Mouse (Mus musculus) stomach, embryonic 15.5 days (tissue): ENCODE data around the gene Xab2. TPM values are rescaled to one million over a fixed set of nuclear protein-coding genes. Genes with fewer than 3 reads are reported as not detected.
A peak's percentile ranks its signal among the peaks of the same experiment; 100 is the strongest.
"Not testable (repeated sequence)": the region's sequence is repeated elsewhere in the genome, so short reads cannot be mapped to it uniquely, and the experiment has no call there.

Source experiments
- ATAC-seq: fragments of 200-750 bp; cut with Nextera tagmentation; 2 replicates; pipeline ENCODE4 v1.8.0; 2017; ENCODE audit warnings: low read depth, moderate number of reproducible peaks, moderate TSS enrichment; ENCODE audit not compliant: insufficient read depth, low FRiP score
- H3K27ac ChIP-seq: fragments of 300-500 bp; sonication (generic); 2 replicates; pipeline ENCODE4 v1.5.1; 2015; ENCODE audit warnings: mild to moderate bottlenecking, inconsistent platforms
- H3K27me3 ChIP-seq: fragments of 300-500 bp; sonication (generic); replicated peaks from 2 replicates; pipeline ENCODE4 v1.6.1; 2015; ENCODE audit warnings: inconsistent platforms
- H3K36me3 ChIP-seq: fragments of 300-500 bp; sonication (generic); 2 replicates; pipeline ENCODE4 v1.6.1; 2015; ENCODE audit warnings: inconsistent platforms
- H3K4me1 ChIP-seq: fragments of 300-500 bp; sonication (generic); 2 replicates; pipeline ENCODE4 v1.6.1; 2015; ENCODE audit warnings: inconsistent platforms
- H3K4me2 ChIP-seq: fragments of 300-500 bp; sonication (generic); 2 replicates; pipeline ENCODE4 v1.6.1; 2015; ENCODE audit warnings: mild to moderate bottlenecking, inconsistent platforms
- H3K4me3 ChIP-seq: fragments of 300-500 bp; sonication (generic); replicated peaks from 2 replicates; pipeline ENCODE4 v1.5.1; 2015; ENCODE audit warnings: inconsistent platforms
- H3K9ac ChIP-seq: fragments of 300-500 bp; sonication (generic); 2 replicates; pipeline ENCODE4 v1.6.1; 2015; ENCODE audit warnings: inconsistent platforms
- H3K9me3 ChIP-seq: fragments of 300-500 bp; sonication (generic); 2 replicates; pipeline ENCODE4 v1.6.1; 2016; ENCODE audit warnings: inconsistent platforms
- WGBS: fragments of 180-500 bp; shearing (Covaris S2); methylation state at CpG from one replicate; pipeline ENCODE4 v1.1.7; 2015; 5-methylcytosine and 5-hydroxymethylcytosine counted together
- polyA plus RNA-seq: library from polyadenylated mRNA; unstranded; fragments of >200 nt; fragmentation: Nextera tagmentation; extraction: Ambion mirVana; gene quantifications from 2 replicates; pipeline ENCODE4 v1.2.1, GENCODE M21; 2015

Xab2 gene
- polyA plus RNA-seq, 1 experiment from 2014 or later, result 49.2 TPM

DNA sequence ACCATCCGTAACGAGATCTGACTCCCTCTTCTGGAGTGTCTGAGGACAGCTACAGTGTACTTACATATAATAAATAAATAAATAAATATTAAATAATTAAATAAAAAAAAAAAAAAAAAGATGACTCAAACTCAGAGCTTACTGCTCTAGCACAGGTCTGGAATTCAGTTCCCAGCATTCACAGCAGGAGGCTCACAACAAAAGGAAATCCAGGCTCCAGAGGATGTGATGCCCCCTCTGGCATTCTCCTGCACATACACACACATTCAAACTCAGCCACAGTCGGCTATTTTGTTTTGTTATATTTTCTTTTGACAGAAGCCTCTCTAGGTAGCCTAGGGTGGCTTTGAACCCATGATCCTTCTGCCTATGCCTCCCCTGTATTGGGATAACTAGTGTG lies 39.2 kb downstream of the Xab2 start:
- WGBS, result 81% methylated on average over 1 of the region's 3 CpGs
- H3K27ac ChIP-seq, H3K9ac ChIP-seq, H3K4me1 ChIP-seq, H3K27me3 ChIP-seq, H3K9me3 ChIP-seq, H3K4me2 ChIP-seq, H3K4me3 ChIP-seq, H3K36me3 ChIP-seq, ATAC-seq: not testable (repeated sequence)

DNA sequence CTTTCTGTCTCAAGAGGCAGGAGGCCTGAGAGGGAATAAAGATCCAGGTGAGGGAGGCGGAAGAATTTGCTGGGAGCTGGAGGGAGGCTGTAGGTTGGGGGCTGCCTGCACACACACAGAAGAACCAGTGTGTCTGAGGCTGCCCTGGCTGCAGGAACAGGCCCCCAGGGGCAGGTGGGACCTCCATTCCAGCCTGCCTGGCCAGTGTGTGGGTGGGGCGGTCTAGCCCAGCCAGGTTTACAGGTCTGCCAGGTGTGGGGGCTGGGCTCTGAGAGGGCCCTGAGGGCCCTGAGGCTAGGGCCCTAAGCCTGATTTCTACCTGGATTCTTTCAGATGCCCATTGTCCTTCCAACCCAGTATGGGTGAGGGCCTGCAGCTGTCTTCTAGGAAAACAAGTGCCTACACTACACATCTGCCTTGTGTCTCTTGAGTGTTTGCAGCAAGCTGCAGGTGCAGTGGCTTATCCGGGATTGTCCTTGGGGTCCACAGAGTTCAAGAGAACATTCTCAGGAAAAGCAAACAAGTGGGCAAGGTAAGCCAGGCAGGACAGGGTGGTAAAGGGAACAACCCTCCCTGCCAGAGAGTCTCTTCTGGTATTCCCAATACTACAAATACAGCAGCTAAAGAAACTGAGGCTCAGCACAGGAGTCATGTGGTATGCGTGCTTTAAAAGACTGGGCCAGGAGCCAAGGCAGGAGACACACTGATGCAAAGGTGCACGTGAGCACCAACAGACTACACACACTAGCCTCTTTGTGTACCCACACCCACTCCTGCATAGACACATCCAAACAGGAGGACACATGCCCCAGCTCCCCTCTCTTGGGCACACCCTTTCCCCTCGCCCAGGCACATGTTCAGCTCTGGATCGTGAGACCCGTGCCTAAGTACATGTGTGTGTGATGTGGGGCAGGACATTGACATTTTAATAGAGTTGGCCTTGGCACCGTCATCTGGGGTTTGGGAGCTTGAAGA lies 41.4 kb downstream of the Xab2 start:
- Histone ChIP-seq H3K4me1 (peaks cover 4% of the 10 kb centered on the region; the same call in 1 of the 2 replicates), H3K9me3 (no peaks in the 10 kb centered on the region), H3K4me2 (no peak overlapping the region), H3K36me3 (no peaks in the 10 kb centered on the region), H3K27ac (peak overlapping the region; percentile 76), H3K9ac (no peak overlapping the region), H3K4me3 (no peak overlapping the region), H3K27me3 (no peaks in the 10 kb centered on the region)
- 61% methylated on average over 9 of the region's 9 CpGs for WGBS
- ATAC-seq, result peak; percentile 73

DNA sequence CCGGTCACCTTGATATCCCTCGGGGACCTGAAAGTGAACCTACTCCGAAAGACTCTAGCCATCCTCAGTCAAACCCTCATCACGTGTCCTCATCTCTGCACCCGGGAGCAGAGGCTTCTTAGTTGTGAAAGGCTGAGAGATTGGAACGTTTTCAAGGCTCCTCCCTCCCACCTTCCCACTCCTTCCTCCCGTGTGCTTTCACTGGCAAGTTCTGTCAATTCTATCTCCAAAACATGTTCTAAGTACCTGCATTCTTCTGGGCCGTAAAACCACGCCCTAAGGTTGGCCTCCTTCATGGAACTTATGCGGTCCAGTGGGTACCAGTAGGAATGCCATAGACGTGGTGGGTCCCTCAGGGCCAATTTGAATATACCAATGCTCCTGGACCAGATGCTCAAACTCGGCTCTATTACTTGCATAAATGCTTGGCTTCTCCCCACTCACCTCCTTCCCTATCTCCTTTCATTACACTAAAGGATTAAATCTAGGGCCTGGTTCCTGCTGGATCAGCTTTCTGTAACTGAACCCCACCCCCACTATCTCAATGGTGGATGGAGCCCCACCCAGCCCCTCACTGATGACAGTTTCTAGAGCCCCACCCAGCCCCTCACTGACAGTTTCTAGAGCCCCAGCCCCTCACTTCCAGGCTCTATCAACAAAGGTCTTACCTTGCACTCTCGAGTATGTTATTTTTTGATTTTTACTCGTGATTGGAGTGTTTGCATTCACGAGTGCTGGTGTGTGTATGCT lies 44.7 kb downstream of the Xab2 start:
- H3K9me3 ChIP-seq, result no peaks in the 10 kb centered on the region
- H3K4me3 ChIP-seq, result no peak overlapping the region
- H3K4me1 ChIP-seq, result peaks cover 4% of the 10 kb centered on the region; the same call in 1 of the 2 replicates
- H3K27me3 ChIP-seq, result no peaks in the 10 kb centered on the region
- 66% methylated on average over 15 of the region's 15 CpGs for WGBS
- ATAC-seq, result no peak
- H3K9ac ChIP-seq, result no peak overlapping the region
- no peak overlapping the region for H3K27ac ChIP-seq
- H3K4me2 ChIP-seq, result no peak overlapping the region
- H3K36me3 ChIP-seq, result no peaks in the 10 kb centered on the region

DNA sequence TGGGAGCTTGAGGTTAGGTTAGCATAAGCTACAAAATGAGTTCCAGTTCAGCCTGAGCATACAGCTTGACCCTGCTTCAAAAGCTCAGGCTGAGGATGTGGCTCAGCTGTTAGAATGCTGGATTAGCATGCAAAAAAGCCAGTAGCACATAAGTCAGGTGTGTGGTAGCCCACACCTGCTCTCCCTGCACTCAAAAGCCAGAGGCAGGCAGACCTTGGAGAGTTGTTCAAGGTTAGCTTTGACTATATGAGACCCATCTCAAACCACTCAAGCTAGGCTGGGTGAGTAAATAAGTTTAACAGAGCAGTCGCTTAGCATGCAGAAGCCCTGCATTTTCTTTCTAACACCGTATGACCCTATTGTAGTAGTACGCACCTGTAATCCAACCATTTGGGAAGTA lies 46.6 kb downstream of the Xab2 start:
- Histone ChIP-seq H3K9me3 (no peaks in the 10 kb centered on the region), H3K36me3 (no peaks in the 10 kb centered on the region), H3K9ac (no peak overlapping the region), H3K4me1 (peaks cover 3% of the 10 kb centered on the region; the same call in 1 of the 2 replicates), H3K4me3 (no peak overlapping the region), H3K4me2 (no peak overlapping the region), H3K27me3 (no peaks in the 10 kb centered on the region), H3K27ac (no peak overlapping the region)
- no peak for ATAC-seq
- WGBS, result 91% methylated on average over 3 of the region's 3 CpGs

DNA sequence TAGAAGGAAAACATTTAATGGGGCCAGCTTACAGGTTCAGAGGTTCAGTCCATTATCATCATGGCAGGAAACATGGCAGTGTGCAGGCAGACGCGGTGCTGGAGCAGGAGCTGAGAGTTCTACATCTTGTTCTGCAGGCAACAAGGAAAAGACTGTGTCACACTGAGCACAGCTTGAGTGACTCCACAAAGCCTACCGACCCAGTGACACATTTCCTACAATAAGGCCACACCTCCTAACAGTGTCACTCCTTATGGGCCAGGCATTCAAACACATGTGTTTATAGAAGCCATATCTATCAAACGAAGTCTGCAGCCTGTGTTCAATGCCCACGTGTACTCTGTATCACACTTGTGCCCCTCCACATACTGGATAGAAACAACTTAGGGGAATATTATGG lies 51.3 kb downstream of the Xab2 start:
- 77% methylated on average over 5 of the region's 5 CpGs for WGBS
- no peak overlapping the region for H3K4me2 ChIP-seq
- no peak overlapping the region for H3K9ac ChIP-seq
- H3K36me3 ChIP-seq, result no peaks in the 10 kb centered on the region
- 0 out of 2 replicates have a peak, but pooled peaks cover 3% of the 10 kb centered on the region for H3K4me1 ChIP-seq
- ATAC-seq, result no peak
- no peak overlapping the region for H3K27ac ChIP-seq
- H3K9me3 ChIP-seq, result no peaks in the 10 kb centered on the region
- no peaks in the 10 kb centered on the region for H3K27me3 ChIP-seq
- H3K4me3 ChIP-seq, result no peak overlapping the region

DNA sequence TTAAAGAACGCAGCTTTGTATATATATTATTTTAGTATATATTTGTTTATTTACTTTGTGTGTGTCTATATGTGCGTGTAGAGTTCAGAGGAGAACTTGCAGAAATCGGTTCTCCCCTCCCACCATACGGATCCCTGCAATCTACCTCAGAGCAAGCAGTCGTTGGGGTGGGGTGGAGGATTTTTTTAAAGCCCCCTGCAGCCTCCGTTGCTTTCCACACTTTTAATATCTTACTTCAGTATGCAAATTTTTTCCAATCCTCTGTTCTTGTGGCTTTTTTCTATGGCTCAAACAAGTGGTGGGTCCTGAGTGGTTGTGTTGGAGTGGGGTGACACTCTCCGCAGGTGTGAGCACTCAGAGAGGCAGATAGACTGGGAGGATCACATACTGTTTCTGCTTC lies 52.7 kb downstream of the Xab2 start:
- 11% methylated on average over 7 of the region's 7 CpGs for WGBS
- ATAC-seq, result peak; percentile 37; the same call in 1 of the 2 replicates

DNA sequence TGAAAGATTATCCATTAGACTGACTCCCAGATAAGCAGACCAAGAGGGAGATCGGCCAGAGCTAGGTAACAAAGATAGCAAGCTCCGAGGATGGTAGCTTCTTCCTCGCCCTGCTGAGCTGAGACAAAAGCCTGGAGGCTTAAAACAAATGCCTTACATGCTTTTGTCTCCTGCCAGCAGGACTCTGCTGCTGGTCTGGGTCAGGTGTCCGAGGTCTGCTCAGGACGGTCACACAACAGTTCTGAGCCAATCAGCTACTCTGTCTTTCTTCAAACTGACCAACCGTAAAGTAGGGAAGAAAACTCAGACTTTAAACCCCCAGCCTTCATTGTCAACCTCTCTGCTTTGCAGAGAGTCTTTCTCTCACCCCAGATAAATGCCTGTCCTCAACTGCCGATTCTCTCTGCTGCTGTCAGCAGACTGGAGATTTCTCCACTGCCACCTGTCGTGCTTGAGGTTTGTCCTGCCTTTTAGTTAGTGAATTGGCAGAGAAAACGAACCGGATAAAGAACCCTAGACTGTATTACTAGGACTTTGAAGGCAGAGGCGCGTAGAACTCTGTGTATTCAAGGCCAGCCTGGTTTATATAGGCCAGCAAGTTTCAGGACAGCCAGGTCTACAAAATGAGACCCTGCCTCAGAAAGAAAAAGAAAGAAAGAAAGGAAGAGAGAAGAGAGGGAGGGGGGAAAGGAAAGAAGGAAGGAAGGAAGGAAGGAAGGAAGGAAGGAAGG lies 53.3 kb downstream of the Xab2 start, which contains the start of gene C330021F23Rik:
Gene C330021F23Rik (plus strand): TSS at position 350 of the 731 bp plus-strand sequence.
- 6% methylated on average over 12 of the region's 12 CpGs for WGBS
- peak within 1 kb of the TSS; percentile 34 for H3K4me2 ChIP-seq
- 0 out of 2 replicates have a peak, but pooled peaks cover 3% of the 10 kb centered on the region for H3K4me1 ChIP-seq
- H3K9ac ChIP-seq, result no peak within 1 kb of the TSS
- ATAC-seq, result peak; percentile 51; the same call in 1 of the 2 replicates
- peak within 1 kb of the TSS; percentile 19; the same call in 1 of the 2 replicates for H3K4me3 ChIP-seq
- 0 out of 2 replicates have a peak within 1 kb of the TSS, but pooled peaks have one; percentile 44 for H3K27ac ChIP-seq
- no peaks in the 10 kb centered on the region for H3K36me3 ChIP-seq
- no peaks in the 10 kb centered on the region for H3K27me3 ChIP-seq
- H3K9me3 ChIP-seq, result no peaks in the 10 kb centered on the region

More for the DNA sequence above, 52.7 kb downstream of the Xab2 start:
- H3K9me3 ChIP-seq, result no peaks in the 10 kb centered on the region
- H3K4me1 ChIP-seq, result 0 out of 2 replicates have a peak, but pooled peaks cover 3% of the 10 kb centered on the region
- H3K4me3 ChIP-seq, result peak overlapping the region; percentile 19; the same call in 1 of the 2 replicates
- no peak overlapping the region for H3K27ac ChIP-seq
- no peaks in the 10 kb centered on the region for H3K36me3 ChIP-seq
- peak overlapping the region; percentile 34 for H3K4me2 ChIP-seq
- no peak overlapping the region for H3K9ac ChIP-seq
- no peaks in the 10 kb centered on the region for H3K27me3 ChIP-seq

Other genes starting within 250 kb of the Xab2 start
- gene Arhgef18, start 228.3 kb downstream of the Xab2 start, polyA plus RNA-seq, result 9.0 and 10.2 TPM in 2 replicates
- gene Pex11g, start 153.6 kb downstream of the Xab2 start, polyA plus RNA-seq, result 10.7 and 10.8 TPM in 2 replicates
- gene Tex45, start 150.5 kb downstream of the Xab2 start, polyA plus RNA-seq, result not detected in 2 replicates
- gene Zfp358, start 128.2 kb downstream of the Xab2 start, polyA plus RNA-seq, result 34.5 and 38.6 TPM in 2 replicates
- 47.7 and 48.5 TPM in 2 replicates for gene Mcoln1, start 120.9 kb downstream of the Xab2 start, polyA plus RNA-seq
- 27.9 and 35.5 TPM in 2 replicates for gene Pnpla6, start 105.9 kb downstream of the Xab2 start, polyA plus RNA-seq
- 1.8 and 2.7 TPM in 2 replicates for gene C330021F23Rik, start 53.3 kb downstream of the Xab2 start, polyA plus RNA-seq
- gene Camsap3, start 34.0 kb downstream of the Xab2 start, polyA plus RNA-seq, result 16.7 and 17.2 TPM in 2 replicates
- gene Pet100, start 232 bp upstream of the Xab2 start, polyA plus RNA-seq, result 85.1 and 98.6 TPM in 2 replicates
- gene Pcp2, start 4.2 kb upstream of the Xab2 start, polyA plus RNA-seq, result 0.17 TPM in 1 of 2 replicates, not detected in the other
- gene Stxbp2, start 9.6 kb upstream of the Xab2 start, polyA plus RNA-seq, result 105 and 118 TPM in 2 replicates
- 0.15 TPM in 1 of 2 replicates, not detected in the other for gene Retn, start 34.5 kb upstream of the Xab2 start, polyA plus RNA-seq
- 2.9 and 3.2 TPM in 2 replicates for gene Mcemp1, start 44.4 kb upstream of the Xab2 start, polyA plus RNA-seq
- gene Fcor, start 51.0 kb upstream of the Xab2 start, polyA plus RNA-seq, result 10.3 and 11.3 TPM in 2 replicates
- gene Trappc5, start 55.0 kb upstream of the Xab2 start, polyA plus RNA-seq, result 35.0 and 36.3 TPM in 2 replicates
- gene Fcer2a, start 72.9 kb upstream of the Xab2 start, polyA plus RNA-seq, result 0.17 and 0.22 TPM in 2 replicates
- 0.35 TPM in 1 of 2 replicates, not detected in the other for gene Clec4g, start 99.3 kb upstream of the Xab2 start, polyA plus RNA-seq
- 0.21 and 0.35 TPM in 2 replicates for gene Cd209a, start 127.7 kb upstream of the Xab2 start, polyA plus RNA-seq
- gene Cd209e, start 233.0 kb upstream of the Xab2 start, polyA plus RNA-seq, result 0.06 TPM in 1 of 2 replicates, not detected in the other